Mouse (Mus musculus) inflammation-experienced regulatory T-cells (primary cell): ENCODE data around the gene Vmn2r49. TPM values are rescaled to one million over a fixed set of nuclear protein-coding genes. Genes with fewer than 3 reads are reported as not detected.

Experiments
- polyA plus RNA-seq, 2 experiments: library from polyadenylated mRNA; unstranded; fragments of 100-300 nt; shearing (Covaris generic); gene quantifications; one replicate each; pipeline ENCODE4 v1.2.1; 2017

Vmn2r49 gene
- under 1 TPM; 0.29 to 0.54 TPM for polyA plus RNA-seq

DNA sequence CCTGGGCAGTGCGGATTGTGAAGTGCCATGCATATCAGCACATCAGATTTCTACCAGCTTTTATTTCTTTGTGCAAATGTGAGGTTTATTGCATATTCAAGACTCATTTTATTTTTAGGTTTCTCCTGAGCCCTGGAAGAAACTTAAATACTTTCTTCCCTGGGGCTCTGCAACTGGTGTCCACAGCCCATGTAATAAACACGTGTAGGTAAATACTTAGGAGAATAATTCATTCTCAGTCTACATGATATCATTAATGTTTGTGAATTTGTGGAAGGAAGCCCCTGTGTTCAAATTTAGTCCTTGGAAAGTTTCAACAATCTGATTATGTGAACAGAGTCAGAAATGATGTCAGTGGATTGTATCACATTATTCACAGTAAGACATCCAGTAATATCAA is at the start of gene Vmn2r49:
Gene Vmn2r49, minus strand, starts transcription at position 101 of the 400 bp plus-strand sequence.

DNA sequence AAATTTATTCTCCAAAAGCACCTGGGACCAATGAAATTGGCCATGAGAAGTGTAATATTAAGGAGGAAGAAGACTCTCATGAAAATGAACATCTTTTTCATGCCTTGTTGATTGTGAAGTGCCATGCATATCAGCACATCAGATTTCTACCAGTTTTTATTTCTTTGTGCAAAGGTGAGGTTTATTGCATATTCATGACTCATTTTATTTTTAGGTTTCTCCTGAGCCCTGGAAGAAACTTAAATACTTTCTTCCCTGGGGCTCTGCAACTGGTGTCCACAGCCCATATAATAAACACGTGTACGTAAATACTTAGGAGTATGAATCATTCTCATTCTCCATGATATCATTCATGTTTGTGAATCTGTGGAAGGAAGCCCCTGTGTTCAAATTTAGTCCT is 38.6 kb downstream of the Vmn2r49 start, which contains the start of gene Vmn2r48:
Gene Vmn2r48, minus strand, starts transcription at position 101 of the 400 bp plus-strand sequence.

Other genes with a start within 250 kb of the Vmn2r49 start
- not detected for gene Vmn2r46, start 221.7 kb downstream of the Vmn2r49 start, polyA plus RNA-seq
- gene Vmn2r47, start 150.9 kb downstream of the Vmn2r49 start, polyA plus RNA-seq = not detected
- gene Vmn2r48, start 38.7 kb downstream of the Vmn2r49 start, polyA plus RNA-seq = under 1 TPM in 1 of 2 experiments, not detected in 1; 0.55 TPM
- gene Vmn2r50, start 61.0 kb upstream of the Vmn2r49 start, polyA plus RNA-seq = under 1 TPM in 1 of 2 experiments, not detected in 1; 0.23 TPM
- gene Vmn2r51, start 113.5 kb upstream of the Vmn2r49 start, polyA plus RNA-seq = under 1 TPM in 1 of 2 experiments, not detected in 1; 0.50 TPM
- 1 to 10 TPM in 1 of 2 experiments, under 1 TPM in 1; 0.22 to 1.3 TPM for gene Vmn2r52, start 184.3 kb upstream of the Vmn2r49 start, polyA plus RNA-seq